In the genomic region with DNA sequence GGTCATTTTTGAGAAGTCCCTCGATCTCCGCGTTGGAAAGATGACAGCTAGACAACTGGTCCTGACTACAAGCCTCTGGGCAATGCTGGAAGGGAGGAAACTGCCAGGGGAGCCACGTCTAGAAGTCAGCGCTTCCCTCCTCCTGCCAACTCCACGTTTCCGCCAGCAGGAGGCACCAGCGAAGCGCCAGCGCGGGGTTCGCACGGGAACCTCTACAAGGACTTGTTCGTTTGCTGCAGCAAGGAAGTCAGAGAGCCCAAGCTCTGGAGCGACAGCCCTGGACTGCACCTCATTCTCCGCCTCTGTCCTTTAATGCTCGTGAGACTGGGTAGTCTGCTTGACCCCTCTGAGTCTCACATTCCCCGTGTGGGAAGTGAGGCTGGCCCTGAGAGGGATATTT, we compare ENCODE assay signal across 9 mouse cellular contexts. TPM values are rescaled to one million over a fixed set of nuclear protein-coding genes. Genes with fewer than 3 reads are reported as not detected.
A peak's percentile ranks its signal among the peaks of the same experiment; 100 is the strongest.
DNase-seq lines count a peak whose midpoint lies in the region; ATAC-seq and TF ChIP-seq lines count a peak whose summit lies in the region.
"Had no signal": no experiment of that assay in that cellular context is flagged by ENCODE, and none has a peak within 500 bp of the region (broad histone marks: within the 10 kb centered on the region; RNA-seq: fewer than 3 reads in every experiment).

No protein-coding gene starts in this region.

- TF ChIP-seq POLR2A in lung, adult 2 months (IDR thresholded peaks at IDR 0.05; ENCODE audit: borderline replicate concordance, extremely low read depth, low read depth, low read length): no peak

- H3K27ac ChIP-seq in forebrain, embryonic 14.5 days (ENCODE audit: low read depth, low read length): no peak overlapping the region
- H3K27ac ChIP-seq: macrophage had no signal

- 1% methylated on average over 18 of the region's 18 CpGs for WGBS in forebrain, embryonic 14.5 days
- 2% methylated on average over 18 of the region's 18 CpGs for WGBS in lung, adult 2 months

- no peaks in the 10 kb centered on the region for H3K27me3 ChIP-seq in forebrain, embryonic 14.5 days (replicated peaks; ENCODE audit: control insufficient read depth, insufficient read depth, low read length)

- H3K36me3 ChIP-seq in forebrain, embryonic 14.5 days (ENCODE audit: control insufficient read depth, insufficient read depth, low read length): no peaks in the 10 kb centered on the region

- intact Hi-C loops in heart, postnatal 14 days (cut with DNase I): loop anchor here (1.0 kb wide), 2 partner anchors 79 to 90 kb away; no protein-coding TSS in a partner anchor

- TF ChIP-seq CTCF in lung, adult 2 months (IDR thresholded peaks at IDR 0.05; ENCODE audit: insufficient read depth, low read length): peak; percentile 93

- no peak overlapping the region for H3K4me3 ChIP-seq in forebrain, embryonic 14.5 days (ENCODE audit: low read depth, low read length)
- H3K4me3 ChIP-seq in lung, adult 2 months (replicated peaks; ENCODE audit: extremely low read depth, low read depth, low read length): no peak overlapping the region

- peak; percentile 78 for ATAC-seq in forebrain, embryonic 14.5 days

- no peak overlapping the region for H3K9ac ChIP-seq in forebrain, embryonic 14.5 days (ENCODE audit: low read length)

- H3K4me2 ChIP-seq in forebrain, embryonic 14.5 days (ENCODE audit: low read length): peak overlapping the region; percentile 16; the same call in 1 of the 2 replicates

- H3K4me1 ChIP-seq in forebrain, embryonic 14.5 days (ENCODE audit: control insufficient read depth, insufficient read depth, low read length): no peaks in the 10 kb centered on the region; the same call in 1 of the 2 replicates
- H3K4me1 ChIP-seq in lung, adult 2 months (ENCODE audit: control insufficient read depth, insufficient read depth, low read length): peaks cover 8% of the 10 kb centered on the region

- DNase-seq in ES-CJ7 (ENCODE audit: low read depth, low spot score): peak; percentile 70
- DNase-seq in cerebellum, adult 11 months: peak; percentile 33
- DNase-seq in forebrain, embryonic 14.5 days (ENCODE audit: low spot score): peak; percentile 84
- peak; percentile 86 to 93 for DNase-seq in heart, postnatal 14 days
- DNase-seq in kidney, postnatal 4 days: peak; percentile 88 to 91
- DNase-seq in lung, adult 2 months: peak; percentile 74
- DNase-seq in ovary, adult 18-20 months (ENCODE audit: low spot score): peak; percentile 79
- peak; percentile 93 for DNase-seq in thymus, postnatal 0 days (ENCODE audit: low spot score)

- no peaks in the 10 kb centered on the region for H3K9me3 ChIP-seq in forebrain, embryonic 14.5 days (replicated peaks; ENCODE audit: control insufficient read depth, low read length)

RNA-seq across cellular contexts. Expression of a gene that starts 16.7 kb away (rescaled TPM):
- polyA plus RNA-seq in forebrain, embryonic 14.5 days (2014; fragmentation: Nextera tagmentation; extraction: Ambion mirVana): 331 and 459 TPM in 2 replicates
- total RNA-seq in heart, postnatal 14 days (2021): 100 to 1,000 TPM; 257 to 279 TPM
- 181 and 218 TPM in 2 replicates for polyA plus RNA-seq in lung, adult 2 months (2012; rRNA removed)
- polyA plus RNA-seq in thymus, postnatal 0 days (2015; fragmentation: Nextera tagmentation; extraction: Ambion mirVana): 717 and 718 TPM in 2 replicates

RNA-seq across cellular contexts. Expression of a gene that starts 48.4 kb away (rescaled TPM):
- polyA plus RNA-seq in forebrain, embryonic 14.5 days (2014; fragmentation: Nextera tagmentation; extraction: Ambion mirVana): 33.7 and 38.1 TPM in 2 replicates
- 10 to 100 TPM; 29.9 to 31.2 TPM for total RNA-seq in heart, postnatal 14 days (2021)
- 8.5 and 11.7 TPM in 2 replicates for polyA plus RNA-seq in lung, adult 2 months (2012; rRNA removed)
- 41.5 and 45.0 TPM in 2 replicates for polyA plus RNA-seq in thymus, postnatal 0 days (2015; fragmentation: Nextera tagmentation; extraction: Ambion mirVana)

Comparison
In these comparisons a context has a peak if more than half of its experiments do, and no peak if none do; other contexts are left out.
1. DNase-seq: peak in every context shown above with its lines; median percentile 93 in thymus, postnatal 0 days; 90 in heart, postnatal 14 days; 90 in kidney, postnatal 4 days; 84 in forebrain, embryonic 14.5 days; 79 in ovary, adult 18-20 months; 74 in lung, adult 2 months; 70 in ES-CJ7; 33 in cerebellum, adult 11 months.